Mouse (Mus musculus) testis, adult 2 months (tissue): ENCODE results near the gene Xlr5c.

Experiments
- CTCF ChIP-seq: fragments of 200-500 bp; IDR thresholded peaks from 2 replicates; pipeline ENCODE4 v1.5.1; 2012; ENCODE audit warnings: low read depth, mild to moderate bottlenecking, inconsistent platforms, low read length, moderate library complexity; ENCODE audit not compliant: control insufficient read depth, insufficient read depth, insufficient replicate concordance
- POLR2A ChIP-seq: fragments of 200-500 bp; IDR thresholded peaks from 2 replicates; pipeline ENCODE4 v1.6.1; 2012; ENCODE audit warnings: low read depth, mild to moderate bottlenecking, inconsistent platforms, low read length, moderate library complexity; ENCODE audit not compliant: control insufficient read depth

- no peak for TF ChIP-seq CTCF
- no peak for TF ChIP-seq POLR2A
Observed at GRCm38 (mm10) chrX:73312522-73312921, 19.7 kb upstream of the Xlr5c start.
